Mouse (Mus musculus): Measurements from ENCODE around the gene Aff1. TPM values are rescaled to one million over a fixed set of nuclear protein-coding genes. Genes with fewer than 3 reads are reported as not detected.

Gene Aff1
- total RNA-seq, 4 experiments from 2014 or later: 33.8 to 47.9 (median 40.8) TPM

DNA sequence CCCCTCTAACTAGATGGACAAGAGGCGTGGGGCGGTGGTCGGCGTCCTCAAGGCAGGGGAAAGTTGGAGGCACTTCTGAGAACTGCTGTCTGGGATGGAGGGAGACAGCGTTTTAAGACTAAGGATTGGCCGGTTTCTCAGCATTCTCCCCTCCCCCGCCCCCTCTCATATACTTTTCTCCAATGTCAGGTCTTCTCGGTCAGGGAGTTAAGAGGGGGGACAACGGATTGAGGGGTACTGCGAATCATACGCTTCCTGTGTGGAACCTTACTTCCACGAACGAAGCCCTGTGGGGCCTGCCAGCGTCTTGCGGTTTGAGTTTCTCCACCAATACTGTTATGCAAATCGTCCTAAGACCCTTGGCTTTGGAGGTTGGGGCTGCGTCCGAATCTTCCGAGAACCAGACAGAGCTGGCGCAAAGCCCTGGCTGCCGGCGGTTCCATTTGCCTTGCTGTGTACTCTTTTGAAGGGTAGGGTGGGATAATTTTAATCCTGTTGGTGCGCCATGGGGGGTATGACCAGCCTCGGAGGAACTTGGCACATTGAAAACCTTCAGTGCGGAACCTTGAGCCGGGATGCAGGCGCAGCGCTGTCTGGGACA lies 967 bp downstream of the Aff1 start:
- peak in 1 of 2 experiments; percentile 34 for DNase-seq (ENCODE audit: low spot score in 2 of 2)

DNA sequence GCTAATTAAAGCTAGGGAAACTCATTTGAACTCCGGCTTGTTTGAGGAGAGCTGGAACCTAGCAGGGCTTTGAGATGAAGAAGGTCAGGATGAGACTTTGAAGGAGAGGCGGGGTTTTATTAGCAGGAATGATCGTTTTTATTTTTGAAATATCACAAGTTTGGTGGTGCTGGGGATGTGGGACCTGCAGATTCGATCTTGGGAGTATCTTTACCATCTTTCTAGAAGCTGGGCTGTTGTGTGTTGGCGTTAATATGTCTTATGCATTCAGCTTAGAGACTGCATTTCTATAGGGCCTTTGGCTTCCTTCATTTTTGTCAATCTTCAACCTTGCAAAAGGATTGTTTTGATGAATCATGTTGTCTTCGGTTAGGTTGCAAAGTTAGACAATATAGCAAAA lies 1.9 kb downstream of the Aff1 start:
- no peak for DNase-seq (ENCODE audit: low spot score in 2 of 2)

GRCm38 (mm10) chr5:103697875-103698491 lies 5.8 kb downstream of the Aff1 start:
- no peak for DNase-seq (ENCODE audit: low spot score in 2 of 2)

GRCm38 (mm10) chr5:103698577-103698976 lies 6.4 kb downstream of the Aff1 start:
- DNase-seq (ENCODE audit: low spot score in 2 of 2): no peak

DNA sequence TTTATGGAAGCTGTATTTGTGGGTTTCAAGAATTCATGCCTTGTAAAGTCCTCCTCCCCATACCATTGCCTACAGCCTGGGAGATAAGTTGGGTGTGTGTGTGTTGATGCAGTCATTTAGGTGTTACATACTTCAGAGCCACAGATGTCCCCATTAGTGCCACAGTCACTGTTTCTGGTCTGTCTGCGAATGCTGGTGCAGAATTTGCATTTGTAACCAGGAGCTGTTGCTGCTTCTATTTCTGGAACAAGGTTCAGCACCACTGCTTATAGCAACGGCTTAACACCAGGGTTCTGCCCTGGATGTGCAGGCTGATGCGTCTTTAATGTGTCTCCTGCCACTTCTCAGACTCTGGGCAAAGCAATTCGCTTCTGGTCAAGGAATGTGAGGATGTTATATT lies 7.4 kb downstream of the Aff1 start:
- DNase-seq (ENCODE audit: low spot score in 2 of 2): no peak

DNA sequence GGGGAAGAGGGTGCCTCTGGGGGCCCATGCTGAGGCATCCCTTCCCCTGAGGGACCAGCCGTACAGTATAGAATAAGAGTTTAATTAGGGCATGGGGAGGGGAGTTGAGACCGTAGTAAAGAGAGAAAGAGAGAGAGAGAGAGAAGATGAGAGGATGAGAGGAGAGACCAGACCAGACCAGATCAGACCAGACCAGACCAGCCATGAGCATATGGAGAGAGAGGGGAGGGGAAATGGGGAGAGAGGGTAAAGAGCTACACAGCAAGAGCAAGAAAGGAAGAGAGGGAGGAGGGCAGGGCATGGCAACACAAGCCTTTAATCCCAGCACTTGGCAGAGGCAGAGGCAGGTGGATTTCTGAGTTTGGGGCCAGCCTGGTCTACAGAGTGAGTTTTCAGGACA lies 8.5 kb downstream of the Aff1 start:
- no peak for DNase-seq (ENCODE audit: low spot score in 2 of 2)

- no peak for DNase-seq (ENCODE audit: low spot score in 2 of 2)
Observed at GRCm38 (mm10) chr5:103701466-103701865, 9.3 kb downstream of the Aff1 start.

GRCm38 (mm10) chr5:103702527-103702926 lies 10.4 kb downstream of the Aff1 start:
- no peak for DNase-seq (ENCODE audit: low spot score in 2 of 2)

DNA sequence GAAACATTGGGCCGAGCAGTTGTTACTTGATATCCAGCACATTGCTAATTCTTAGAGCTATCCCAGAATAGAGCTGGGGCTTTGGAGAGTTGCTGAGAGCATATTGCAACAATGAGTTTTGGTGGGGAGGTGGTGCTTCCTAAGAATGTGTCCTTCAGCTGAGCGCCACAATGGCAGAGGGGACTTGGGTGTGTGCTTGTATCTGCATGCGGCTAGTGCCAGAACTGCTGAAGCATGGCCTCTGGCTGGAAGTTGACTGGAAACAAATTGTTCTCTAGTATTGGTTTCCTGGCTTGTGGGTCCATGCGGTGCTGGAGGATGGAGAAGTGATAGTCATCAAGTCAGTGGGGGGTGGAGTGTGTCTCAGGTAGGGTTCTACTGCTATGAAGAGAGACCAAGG lies 13.2 kb downstream of the Aff1 start:
- no peak for DNase-seq (ENCODE audit: low spot score in 2 of 2)

DNA sequence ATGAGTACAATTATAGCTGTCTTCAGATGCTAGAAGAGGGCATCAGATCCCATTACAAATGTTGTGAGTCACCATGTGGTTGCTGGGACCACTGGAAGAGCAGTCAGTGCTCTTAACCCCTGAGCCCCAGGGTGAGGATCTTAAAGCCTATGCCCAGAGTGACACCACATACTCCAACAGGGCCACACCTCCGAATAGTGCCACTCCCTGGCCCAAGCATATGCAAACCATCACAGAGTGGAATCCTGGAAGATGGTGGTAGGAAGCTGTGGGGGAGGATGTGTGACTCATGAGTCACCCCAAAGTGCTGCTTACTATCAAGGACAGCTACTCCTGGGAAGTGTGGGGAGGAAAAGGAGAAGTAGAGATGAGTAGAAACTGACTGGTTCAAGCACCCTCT lies 13.7 kb downstream of the Aff1 start:
- no peak for DNase-seq (ENCODE audit: low spot score in 2 of 2)

- no peak for DNase-seq (ENCODE audit: low spot score in 2 of 2)
Observed at GRCm38 (mm10) chr5:103709044-103709443, 16.9 kb downstream of the Aff1 start.

DNA sequence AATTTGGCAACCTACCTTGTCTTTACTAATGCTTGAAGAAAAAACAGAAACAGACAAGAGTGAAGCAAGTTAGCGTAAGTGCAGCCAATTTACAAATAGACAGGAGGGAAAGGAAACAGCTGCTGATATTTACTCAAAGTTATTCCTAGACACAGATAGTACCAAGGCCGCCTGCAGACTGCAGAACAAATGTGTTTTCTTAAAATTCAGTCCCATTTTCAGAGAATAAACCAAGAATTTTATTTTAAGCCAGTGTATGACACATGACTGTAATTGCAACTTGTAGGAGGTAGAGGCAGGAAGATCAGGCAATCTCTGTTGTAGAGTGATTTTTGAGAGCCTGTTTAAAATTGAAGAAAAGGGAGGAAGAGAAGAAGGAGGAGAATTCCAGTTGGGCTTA lies 19.7 kb downstream of the Aff1 start:
- DNase-seq (ENCODE audit: low spot score in 2 of 2): no peak

DNA sequence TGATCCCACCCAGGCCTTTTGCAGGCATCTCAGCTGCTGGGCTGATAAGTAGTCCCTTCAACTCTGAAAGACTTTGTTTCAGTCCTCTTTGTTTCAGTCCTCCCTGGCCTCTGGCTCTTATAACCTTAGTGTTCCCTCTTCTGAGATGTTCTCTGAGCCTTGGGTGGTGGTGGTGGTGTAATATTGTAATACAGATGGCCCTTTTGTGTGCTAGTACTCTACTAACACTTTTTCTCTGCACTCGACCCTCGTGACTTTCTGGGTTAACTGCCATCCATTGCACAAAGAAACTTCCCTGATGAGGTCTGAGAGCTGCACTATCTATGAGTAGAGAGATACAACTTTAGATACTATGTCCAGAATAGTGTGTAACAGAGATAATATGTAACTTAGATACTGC lies 21.2 kb downstream of the Aff1 start:
- no peak for DNase-seq (ENCODE audit: low spot score in 2 of 2)

- no peak for DNase-seq (ENCODE audit: low spot score in 2 of 2)
Observed at GRCm38 (mm10) chr5:103714943-103715342, 22.8 kb downstream of the Aff1 start.

- no peak for DNase-seq (ENCODE audit: low spot score in 2 of 2)
Observed at GRCm38 (mm10) chr5:103716824-103717342, 24.7 kb downstream of the Aff1 start.

- no peak for DNase-seq (ENCODE audit: low spot score in 2 of 2)
Observed at GRCm38 (mm10) chr5:103719131-103719530, 27.0 kb downstream of the Aff1 start.

DNA sequence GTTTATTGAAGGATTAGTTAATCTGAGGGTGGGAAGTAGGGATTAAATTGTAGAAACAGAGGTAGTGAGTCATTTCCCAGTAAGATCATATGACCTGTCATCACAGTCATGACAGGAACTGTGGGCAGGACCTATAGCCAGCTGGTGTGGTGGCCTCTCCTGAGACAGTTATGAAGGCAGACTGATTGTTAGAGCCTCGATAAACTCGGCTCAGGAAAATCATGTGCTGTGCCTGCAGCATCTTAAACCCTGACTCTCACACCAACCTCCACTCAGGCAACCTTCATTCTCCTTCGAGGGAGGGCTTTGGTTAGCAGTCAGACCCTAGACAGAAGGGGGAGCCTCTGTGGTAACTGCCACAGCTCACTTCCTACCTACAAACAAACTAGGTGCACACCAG lies 27.7 kb downstream of the Aff1 start:
- DNase-seq (ENCODE audit: low spot score in 2 of 2): no peak

DNA sequence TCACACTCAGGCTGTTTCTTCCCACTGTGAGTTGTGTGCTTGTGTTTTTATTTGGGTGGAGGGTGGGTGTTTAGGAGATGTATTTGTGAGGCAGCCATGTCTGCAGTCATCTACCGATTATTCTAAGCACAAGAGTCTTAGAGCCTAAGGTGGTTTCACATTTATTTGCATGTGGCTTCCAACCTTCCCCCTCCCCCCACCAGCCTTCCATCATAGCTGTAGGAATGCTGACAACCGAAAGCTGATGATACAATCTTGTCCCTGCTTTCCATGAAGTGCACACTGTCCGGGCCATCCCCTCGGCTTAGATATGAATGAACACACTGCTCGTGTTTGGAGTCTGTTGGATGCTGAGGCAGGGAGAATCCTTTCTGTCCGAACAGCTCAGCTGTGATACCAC lies 28.8 kb downstream of the Aff1 start:
- no peak for DNase-seq (ENCODE audit: low spot score in 2 of 2)

- no peak for DNase-seq (ENCODE audit: low spot score in 2 of 2)
Observed at GRCm38 (mm10) chr5:103721490-103721889, 29.3 kb downstream of the Aff1 start.

- no peak for DNase-seq (ENCODE audit: low spot score in 2 of 2)
Observed at GRCm38 (mm10) chr5:103722721-103723120, 30.5 kb downstream of the Aff1 start.

DNA sequence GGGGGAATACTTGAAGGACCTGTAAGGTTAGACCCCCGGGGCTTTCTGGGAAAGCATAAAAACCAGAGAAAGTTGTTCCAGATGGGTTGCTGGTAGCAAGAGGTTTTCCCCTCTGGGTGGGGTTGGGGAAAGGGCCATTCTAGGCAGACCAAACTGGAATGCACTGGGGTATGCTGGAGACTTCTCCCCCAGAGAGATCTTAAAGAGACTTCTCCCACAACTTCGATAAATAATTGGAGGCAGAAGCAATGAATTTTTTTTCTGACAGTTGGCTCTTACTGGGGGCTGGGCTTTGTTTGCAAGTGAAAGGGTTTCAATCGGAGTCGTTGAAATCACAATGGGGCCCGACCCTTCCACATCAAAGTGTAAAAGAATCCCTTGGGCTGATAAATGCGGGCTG lies 32.2 kb downstream of the Aff1 start:
- no peak for DNase-seq (ENCODE audit: low spot score in 2 of 2)

DNA sequence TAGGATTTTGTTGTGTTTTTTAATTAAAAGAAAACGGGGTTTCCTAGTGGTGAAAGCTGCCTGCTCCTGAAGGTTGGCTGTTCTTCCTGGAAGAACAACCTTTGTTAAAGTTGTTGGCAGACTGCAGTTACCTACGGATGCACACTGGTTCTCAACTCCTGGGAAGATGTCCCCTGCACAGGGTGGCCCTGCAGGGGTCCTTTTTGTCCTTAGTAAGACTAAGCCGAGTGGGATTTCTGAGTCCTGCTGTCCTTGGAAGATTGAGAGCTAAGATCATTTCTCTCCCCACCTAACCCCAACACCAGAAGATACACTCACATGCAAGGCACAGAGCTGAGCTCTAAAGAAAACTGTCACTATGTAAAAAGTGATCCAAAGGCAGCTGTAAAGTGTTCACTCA lies 32.6 kb downstream of the Aff1 start:
- DNase-seq (ENCODE audit: low spot score in 2 of 2): no peak
